Mouse (Mus musculus) heart, adult 11 months (tissue): ENCODE results near the gene Foxd1.

ENCODE experiments used
- DNase-seq: peaks from one replicate; pipeline ENCODE4 v3.0.0; 2022

Gene Foxd1

GRCm38 (mm10) chr13:98356176-98356972, 2.3 kb downstream of the Foxd1 start:
- no peak for DNase-seq

GRCm38 (mm10) chr13:98356973-98357425, 3.0 kb downstream of the Foxd1 start:
- peak; percentile 15 for DNase-seq

GRCm38 (mm10) chr13:98357433-98358423, 3.7 kb downstream of the Foxd1 start:
- peak; percentile 55 for DNase-seq

- peak; percentile 83 for DNase-seq
These were observed 4.6 kb downstream of the Foxd1 start for GRCm38 (mm10) chr13:98358424-98359181.

GRCm38 (mm10) chr13:98359337-98359736, 5.3 kb downstream of the Foxd1 start:
- peak; percentile 35 for DNase-seq

- peak; percentile 72 for DNase-seq
These were observed 6.3 kb downstream of the Foxd1 start for GRCm38 (mm10) chr13:98360391-98360790.

GRCm38 (mm10) chr13:98361161-98361560, 7.1 kb downstream of the Foxd1 start:
- peak; percentile 9 for DNase-seq

- peak; percentile 9 for DNase-seq
These were observed 9.0 kb downstream of the Foxd1 start for GRCm38 (mm10) chr13:98363046-98363445.

GRCm38 (mm10) chr13:98365081-98365480, 11.0 kb downstream of the Foxd1 start:
- peak; percentile 18 for DNase-seq

- DNase-seq = peak; percentile 79
These were observed 11.9 kb downstream of the Foxd1 start for GRCm38 (mm10) chr13:98365766-98366421.

- peak; percentile 78 for DNase-seq
These were observed 12.6 kb downstream of the Foxd1 start for GRCm38 (mm10) chr13:98366469-98367275.

- no peak for DNase-seq
These were observed 13.6 kb downstream of the Foxd1 start for GRCm38 (mm10) chr13:98367601-98368000.

GRCm38 (mm10) chr13:98369046-98369445, 15.0 kb downstream of the Foxd1 start:
- peak; percentile 78 for DNase-seq

- DNase-seq = peak; percentile 37
These were observed 20.5 kb downstream of the Foxd1 start for GRCm38 (mm10) chr13:98374560-98374959.

GRCm38 (mm10) chr13:98374979-98375378, 20.9 kb downstream of the Foxd1 start:
- peak; percentile 21 for DNase-seq

GRCm38 (mm10) chr13:98377746-98378145, 23.7 kb downstream of the Foxd1 start:
- DNase-seq = no peak

GRCm38 (mm10) chr13:98382751-98383150, 28.7 kb downstream of the Foxd1 start:
- peak; percentile 51 for DNase-seq

- DNase-seq = peak; percentile 63
These were observed 30.0 kb downstream of the Foxd1 start for GRCm38 (mm10) chr13:98383911-98384498.

- DNase-seq = peak; percentile 31
These were observed 31.8 kb downstream of the Foxd1 start for GRCm38 (mm10) chr13:98385877-98386276.

GRCm38 (mm10) chr13:98389092-98389491, 35.0 kb downstream of the Foxd1 start:
- peak; percentile 27 for DNase-seq

GRCm38 (mm10) chr13:98390363-98390762, 36.3 kb downstream of the Foxd1 start:
- DNase-seq = peak; percentile 66
